Mouse (Mus musculus): Measurements from ENCODE around the gene Nphp4. TPM values are rescaled to one million over a fixed set of nuclear protein-coding genes. Genes with fewer than 3 reads are reported as not detected.
A peak's percentile ranks its signal among the peaks of the same experiment; 100 is the strongest.
"Not testable (repeated sequence)": the region's sequence is repeated elsewhere in the genome, so short reads cannot be mapped to it uniquely, and the experiment has no call there.

Nphp4 gene
- polyA plus RNA-seq, 1 experiment from 2014 or later, result 4.5 TPM

DNA sequence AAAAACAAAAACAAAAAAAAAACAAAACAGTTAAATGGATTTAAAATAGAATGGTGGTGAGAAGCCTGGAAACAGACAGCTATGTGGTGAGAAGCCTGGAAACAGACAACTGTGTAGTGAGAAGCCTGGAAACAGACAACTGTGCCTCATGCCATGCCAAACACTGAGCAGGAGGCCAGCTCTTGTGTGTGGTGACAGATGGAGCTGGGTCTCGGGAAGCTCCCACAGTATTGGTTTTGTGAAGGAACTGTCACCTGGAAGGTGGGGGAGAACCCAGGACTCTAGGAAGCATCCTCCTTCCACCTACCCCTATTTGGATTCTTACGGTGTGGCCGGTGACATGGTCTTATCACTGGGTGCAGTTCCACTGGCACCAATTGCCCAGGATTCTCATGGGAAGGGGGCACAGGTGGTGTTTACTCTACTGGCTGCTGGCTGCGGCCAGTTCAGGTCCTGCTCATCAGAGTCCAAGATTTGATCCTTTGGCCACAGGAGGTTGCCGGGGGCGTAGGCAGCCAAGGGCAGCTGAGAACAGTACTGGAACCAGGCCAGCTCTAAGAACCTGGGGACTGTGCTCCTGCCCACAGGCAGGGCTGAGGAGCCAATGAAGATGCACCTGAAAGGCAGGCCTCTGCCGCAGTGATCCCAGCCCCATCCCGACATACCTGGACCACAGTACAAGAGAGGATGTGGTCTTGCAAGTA lies 77.2 kb downstream of the Nphp4 start:
- ATAC-seq (ENCODE audit: low read depth), result no peak
- Histone ChIP-seq H3K4me3 (ENCODE audit: low read depth, low read length) (no peak overlapping the region), H3K4me1 (ENCODE audit: control insufficient read depth, insufficient read depth, low read length) (0 out of 2 replicates have a peak, but pooled peaks cover 4% of the 10 kb centered on the region), H3K36me3 (ENCODE audit: control insufficient read depth, insufficient read depth, low read length) (no peaks in the 10 kb centered on the region), H3K4me2 (ENCODE audit: low read depth, low read length) (no peak overlapping the region), H3K9me3 (ENCODE audit: control insufficient read depth, low read length) (no peaks in the 10 kb centered on the region), H3K9ac (ENCODE audit: low read depth, low read length) (no peak overlapping the region), H3K27me3 (replicated peaks; ENCODE audit: control insufficient read depth, insufficient read depth, low read length) (no peaks in the 10 kb centered on the region), H3K27ac (replicated peaks; ENCODE audit: low read depth, low read length) (no peak overlapping the region)
- 94% methylated on average over 8 of the region's 8 CpGs for WGBS
- no peak for DNase-seq (ENCODE audit: low spot score)

DNA sequence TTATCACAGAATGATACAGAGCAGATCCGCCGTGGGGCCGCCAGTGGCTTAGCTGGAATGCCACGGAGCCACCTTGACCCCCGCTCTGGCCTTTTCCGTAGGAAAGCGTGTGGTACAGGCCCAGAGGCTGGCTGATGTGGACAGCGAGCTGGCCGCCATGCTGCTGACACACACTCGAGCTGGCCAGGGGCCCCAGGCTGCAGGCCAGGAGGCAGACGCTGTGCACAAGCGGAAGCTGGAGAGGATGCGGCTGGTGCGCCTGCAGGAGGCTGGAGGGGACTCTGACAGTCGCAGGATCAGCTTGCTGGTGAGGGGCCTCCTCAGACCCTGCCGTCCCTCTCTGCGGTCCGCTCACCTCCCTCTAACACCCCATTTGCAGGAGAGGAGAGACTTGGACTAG lies 77.9 kb downstream of the Nphp4 start:
- Histone ChIP-seq H3K27me3 (replicated peaks; ENCODE audit: control insufficient read depth, insufficient read depth, low read length) (no peaks in the 10 kb centered on the region), H3K4me2 (ENCODE audit: low read depth, low read length) (no peak overlapping the region), H3K27ac (replicated peaks; ENCODE audit: low read depth, low read length) (no peak overlapping the region), H3K36me3 (ENCODE audit: control insufficient read depth, insufficient read depth, low read length) (no peaks in the 10 kb centered on the region), H3K4me1 (ENCODE audit: control insufficient read depth, insufficient read depth, low read length) (0 out of 2 replicates have a peak, but pooled peaks cover 4% of the 10 kb centered on the region), H3K9ac (ENCODE audit: low read depth, low read length) (no peak overlapping the region), H3K4me3 (ENCODE audit: low read depth, low read length) (no peak overlapping the region), H3K9me3 (ENCODE audit: control insufficient read depth, low read length) (no peaks in the 10 kb centered on the region)
- WGBS, result 58% methylated on average over 10 of the region's 18 CpGs
- no peak for DNase-seq (ENCODE audit: low spot score)
- ATAC-seq (ENCODE audit: low read depth), result no peak

DNA sequence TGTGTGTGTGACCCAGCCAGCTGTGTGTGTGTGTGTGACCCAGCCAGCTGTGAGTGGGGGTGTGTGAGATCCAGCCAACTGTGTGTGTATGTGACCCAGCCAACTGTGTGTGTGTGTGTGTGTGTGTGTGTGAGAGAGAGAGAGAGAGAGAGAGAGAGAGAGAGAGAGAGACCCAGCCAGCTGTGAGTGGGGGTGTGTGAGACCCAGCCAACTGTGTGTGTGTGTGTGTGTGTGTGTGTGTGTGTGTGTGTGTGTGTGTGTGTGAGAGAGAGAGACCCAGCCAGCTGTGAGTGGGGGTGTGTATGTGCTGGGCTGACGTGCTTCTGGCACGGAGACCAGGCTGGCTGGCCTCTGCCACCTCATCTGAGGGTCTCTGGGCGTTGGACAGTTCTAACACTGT lies 79.3 kb downstream of the Nphp4 start:
- not testable (repeated sequence) for ATAC-seq (ENCODE audit: low read depth); H3K4me1 ChIP-seq (ENCODE audit: control insufficient read depth, insufficient read depth, low read length); H3K4me2 ChIP-seq (ENCODE audit: low read depth, low read length); DNase-seq (ENCODE audit: low spot score); H3K27ac ChIP-seq (replicated peaks; ENCODE audit: low read depth, low read length); H3K9me3 ChIP-seq (ENCODE audit: control insufficient read depth, low read length); H3K36me3 ChIP-seq (ENCODE audit: control insufficient read depth, insufficient read depth, low read length); H3K27me3 ChIP-seq (replicated peaks; ENCODE audit: control insufficient read depth, insufficient read depth, low read length); H3K4me3 ChIP-seq (ENCODE audit: low read depth, low read length); H3K9ac ChIP-seq (ENCODE audit: low read depth, low read length)
- 60% methylated on average over 2 of the region's 3 CpGs for WGBS

DNA sequence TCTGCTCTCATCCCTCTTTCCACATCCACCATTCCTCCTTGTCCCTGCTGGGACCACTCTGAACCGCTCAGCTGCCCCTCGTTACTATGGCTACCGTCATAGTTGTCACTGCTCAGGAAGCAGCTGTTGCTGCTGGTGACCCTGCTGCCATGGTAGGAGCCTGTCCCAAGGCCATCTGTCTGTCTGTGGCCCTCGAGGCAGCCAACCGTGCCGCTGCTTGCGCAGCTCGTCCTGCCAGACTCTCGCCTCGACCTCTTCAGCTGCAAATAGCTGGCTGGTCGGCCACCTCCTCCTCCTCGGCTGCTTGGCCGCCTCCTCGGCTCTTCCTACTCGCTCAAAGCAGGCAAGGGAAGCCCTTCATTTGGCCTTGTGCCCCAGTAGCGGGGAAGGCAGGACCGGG lies 81.7 kb downstream of the Nphp4 start:
- H3K27me3 ChIP-seq (replicated peaks; ENCODE audit: control insufficient read depth, insufficient read depth, low read length), result no peaks in the 10 kb centered on the region
- no peaks in the 10 kb centered on the region for H3K9me3 ChIP-seq (ENCODE audit: control insufficient read depth, low read length)
- no peak overlapping the region for H3K9ac ChIP-seq (ENCODE audit: low read depth, low read length)
- H3K4me2 ChIP-seq (ENCODE audit: low read depth, low read length), result no peak overlapping the region
- 0 out of 2 replicates have a peak, but pooled peaks cover 4% of the 10 kb centered on the region for H3K4me1 ChIP-seq (ENCODE audit: control insufficient read depth, insufficient read depth, low read length)
- no peak overlapping the region for H3K4me3 ChIP-seq (ENCODE audit: low read depth, low read length)
- WGBS, result 11% methylated on average over 16 of the region's 17 CpGs
- peak; percentile 77 for ATAC-seq (ENCODE audit: low read depth)
- peak; percentile 75 for DNase-seq (ENCODE audit: low spot score)
- no peak overlapping the region for H3K27ac ChIP-seq (replicated peaks; ENCODE audit: low read depth, low read length)
- no peaks in the 10 kb centered on the region for H3K36me3 ChIP-seq (ENCODE audit: control insufficient read depth, insufficient read depth, low read length)

DNA sequence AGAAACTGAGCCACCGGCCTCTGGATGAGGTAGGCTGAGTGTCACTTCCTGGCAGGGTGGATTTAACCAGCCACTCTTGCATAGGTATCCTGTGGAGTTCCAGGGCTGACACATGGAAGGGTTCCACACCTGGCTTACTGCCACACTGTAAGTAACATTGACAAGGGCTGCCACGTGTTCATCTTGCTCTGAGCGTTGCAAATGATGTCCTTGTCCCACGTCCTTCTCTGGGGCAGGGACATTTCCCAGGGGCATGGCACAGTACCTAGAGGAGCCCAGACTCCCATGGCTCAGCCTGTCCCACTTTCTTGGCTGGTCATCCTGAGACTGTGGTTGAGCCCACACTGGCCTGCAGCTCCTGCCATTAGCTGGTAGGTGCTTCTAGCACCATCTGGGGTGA lies 91.5 kb downstream of the Nphp4 start:
- ATAC-seq (ENCODE audit: low read depth), result no peak
- Histone ChIP-seq H3K4me1 (ENCODE audit: control insufficient read depth, insufficient read depth, low read length) (peaks cover 6% of the 10 kb centered on the region; the same call in 1 of the 2 replicates), H3K4me3 (ENCODE audit: low read depth, low read length) (no peak overlapping the region), H3K27me3 (replicated peaks; ENCODE audit: control insufficient read depth, insufficient read depth, low read length) (no peaks in the 10 kb centered on the region), H3K27ac (replicated peaks; ENCODE audit: low read depth, low read length) (no peak overlapping the region), H3K4me2 (ENCODE audit: low read depth, low read length) (no peak overlapping the region), H3K9ac (ENCODE audit: low read depth, low read length) (no peak overlapping the region), H3K36me3 (ENCODE audit: control insufficient read depth, insufficient read depth, low read length) (no peaks in the 10 kb centered on the region), H3K9me3 (ENCODE audit: control insufficient read depth, low read length) (no peaks in the 10 kb centered on the region)
- DNase-seq (ENCODE audit: low spot score), result no peak
- WGBS, result 53% methylated on average over 4 of the region's 4 CpGs

DNA sequence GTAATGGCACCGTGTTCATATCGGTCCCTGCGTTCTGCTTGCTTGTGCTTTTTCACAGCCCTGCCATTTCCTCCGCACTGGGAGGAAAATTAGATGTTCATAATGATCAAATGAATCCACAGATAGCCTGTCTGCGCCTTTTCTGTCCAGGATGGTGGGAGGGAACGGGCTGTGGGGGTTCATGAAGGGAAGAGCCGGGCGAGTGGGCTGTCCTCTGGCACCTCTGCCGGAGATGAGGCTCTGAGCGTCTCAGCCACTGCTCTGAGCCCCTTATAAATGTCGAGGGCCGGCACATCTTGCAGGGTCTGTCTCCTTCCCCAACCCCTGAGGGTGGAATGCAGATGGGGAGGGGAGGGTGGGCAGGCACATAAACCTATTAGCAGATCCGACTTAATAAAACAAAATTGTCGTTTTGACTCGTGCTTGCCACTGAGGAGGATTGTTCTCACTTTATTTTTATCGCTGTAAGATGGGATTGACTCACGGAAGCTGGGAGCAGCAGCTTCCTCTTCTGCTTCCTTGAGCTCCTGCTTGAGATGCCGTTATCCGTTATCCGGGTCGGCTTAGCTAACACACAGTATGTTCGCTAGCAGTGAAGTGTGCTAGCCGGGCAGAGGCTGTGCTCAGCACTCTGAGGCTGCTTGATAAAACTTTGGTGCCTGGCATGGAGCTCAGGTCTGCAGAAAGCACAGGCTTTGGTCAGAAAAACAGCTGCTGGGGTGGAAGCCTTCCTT lies 92.3 kb downstream of the Nphp4 start:
- no peaks in the 10 kb centered on the region for H3K9me3 ChIP-seq (ENCODE audit: control insufficient read depth, low read length)
- H3K9ac ChIP-seq (ENCODE audit: low read depth, low read length), result 0 out of 2 replicates have a peak overlapping the region, but pooled peaks have one; percentile 14
- H3K4me3 ChIP-seq (ENCODE audit: low read depth, low read length), result no peak overlapping the region
- ATAC-seq (ENCODE audit: low read depth) (no peak), DNase-seq (ENCODE audit: low spot score) (no peak)
- H3K27me3 ChIP-seq (replicated peaks; ENCODE audit: control insufficient read depth, insufficient read depth, low read length), result no peaks in the 10 kb centered on the region
- 37% methylated on average over 23 of the region's 23 CpGs for WGBS
- H3K27ac ChIP-seq (replicated peaks; ENCODE audit: low read depth, low read length), result no peak overlapping the region
- peak overlapping the region; percentile 20 for H3K4me2 ChIP-seq (ENCODE audit: low read depth, low read length)
- peaks cover 6% of the 10 kb centered on the region; the same call in 1 of the 2 replicates for H3K4me1 ChIP-seq (ENCODE audit: control insufficient read depth, insufficient read depth, low read length)
- no peaks in the 10 kb centered on the region for H3K36me3 ChIP-seq (ENCODE audit: control insufficient read depth, insufficient read depth, low read length)

DNA sequence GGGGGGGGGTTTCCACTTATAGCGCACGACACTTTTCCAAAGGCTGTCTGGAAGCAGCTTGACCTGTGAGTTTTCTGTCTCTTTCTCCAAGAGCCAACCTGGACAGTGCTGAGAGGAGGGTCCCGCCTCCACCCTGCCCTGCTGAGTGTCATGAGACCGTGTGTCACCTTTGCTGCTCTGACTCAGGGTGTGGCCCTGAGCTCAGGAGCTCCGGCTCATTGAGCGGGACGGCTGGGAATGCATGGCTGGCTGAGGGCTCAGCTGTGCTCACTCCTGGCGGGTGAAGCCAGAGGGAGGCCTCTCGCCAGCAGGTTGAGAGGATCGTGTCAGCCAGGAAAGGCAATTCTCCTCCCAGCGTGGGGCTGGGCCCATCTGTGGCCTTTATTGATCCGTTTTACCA lies 97.8 kb downstream of the Nphp4 start:
- peaks cover 4% of the 10 kb centered on the region; the same call in 1 of the 2 replicates for H3K4me1 ChIP-seq (ENCODE audit: control insufficient read depth, insufficient read depth, low read length)
- DNase-seq (ENCODE audit: low spot score), result no peak
- no peaks in the 10 kb centered on the region for H3K27me3 ChIP-seq (replicated peaks; ENCODE audit: control insufficient read depth, insufficient read depth, low read length)
- H3K9ac ChIP-seq (ENCODE audit: low read depth, low read length), result no peak overlapping the region
- H3K9me3 ChIP-seq (ENCODE audit: control insufficient read depth, low read length), result no peaks in the 10 kb centered on the region
- no peak for ATAC-seq (ENCODE audit: low read depth)
- H3K27ac ChIP-seq (replicated peaks; ENCODE audit: low read depth, low read length), result no peak overlapping the region
- no peak overlapping the region for H3K4me2 ChIP-seq (ENCODE audit: low read depth, low read length)
- no peaks in the 10 kb centered on the region for H3K36me3 ChIP-seq (ENCODE audit: control insufficient read depth, insufficient read depth, low read length)
- WGBS, result 61% methylated on average over 12 of the region's 12 CpGs
- H3K4me3 ChIP-seq (ENCODE audit: low read depth, low read length), result no peak overlapping the region

DNA sequence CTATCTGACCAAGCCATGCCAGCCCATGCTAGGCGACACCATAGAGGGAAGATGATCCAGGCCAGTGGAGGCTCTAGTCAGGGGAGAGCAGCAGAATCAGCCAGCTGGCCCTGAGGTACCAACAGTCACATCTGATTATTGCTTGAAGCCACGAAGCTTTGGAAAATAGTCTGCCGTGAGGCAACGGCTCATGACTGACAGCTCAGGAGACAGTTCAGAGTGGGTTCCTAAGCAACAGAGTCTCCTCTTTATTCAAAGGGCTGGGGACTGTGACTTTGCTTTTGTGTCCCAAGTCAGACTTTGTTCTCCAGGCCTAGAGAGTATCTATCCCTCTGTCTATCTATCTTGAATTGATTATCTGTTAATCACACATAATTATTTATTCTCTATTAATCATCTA lies 100.3 kb downstream of the Nphp4 start:
- no peak overlapping the region for H3K4me3 ChIP-seq (ENCODE audit: low read depth, low read length)
- DNase-seq (ENCODE audit: low spot score), result no peak
- no peak overlapping the region for H3K4me2 ChIP-seq (ENCODE audit: low read depth, low read length)
- no peak overlapping the region for H3K27ac ChIP-seq (replicated peaks; ENCODE audit: low read depth, low read length)
- H3K9me3 ChIP-seq (ENCODE audit: control insufficient read depth, low read length), result no peaks in the 10 kb centered on the region
- ATAC-seq (ENCODE audit: low read depth), result no peak
- no peaks in the 10 kb centered on the region for H3K36me3 ChIP-seq (ENCODE audit: control insufficient read depth, insufficient read depth, low read length)
- H3K9ac ChIP-seq (ENCODE audit: low read depth, low read length), result no peak overlapping the region
- no peaks in the 10 kb centered on the region for H3K27me3 ChIP-seq (replicated peaks; ENCODE audit: control insufficient read depth, insufficient read depth, low read length)
- H3K4me1 ChIP-seq (ENCODE audit: control insufficient read depth, insufficient read depth, low read length), result no peaks in the 10 kb centered on the region
- WGBS, result 68% methylated on average over 4 of the region's 4 CpGs

All from embryonic facial prominence, embryonic 14.5 days (tissue).